Mouse (Mus musculus): ENCODE measurements around the gene Wfdc5.
A peak's percentile ranks its signal among the peaks of the same experiment; 100 is the strongest.

The Wfdc5 gene

DNA sequence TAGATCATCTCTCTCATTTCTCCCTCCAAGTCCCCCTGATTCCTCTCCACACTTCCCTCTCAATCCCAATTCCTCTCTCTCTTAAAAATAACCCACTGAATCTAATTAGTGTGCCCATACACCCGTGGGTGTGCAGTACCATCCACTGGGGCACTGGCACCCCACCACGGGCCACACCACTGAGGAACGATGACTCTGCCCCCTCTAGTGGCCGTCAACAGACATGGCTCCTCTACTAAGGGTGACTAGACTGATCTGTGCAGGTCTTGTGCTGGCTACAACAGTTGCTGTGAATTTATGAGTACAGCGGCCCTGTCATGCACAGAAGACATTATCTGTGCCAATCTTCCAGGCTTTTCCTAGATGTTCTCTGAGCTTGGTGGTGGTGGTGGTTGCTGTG is 6.2 kb upstream of the Wfdc5 start:
- DNase-seq (ENCODE audit: low read depth, low spot score), result peak; percentile 65
- H3K27me3 ChIP-seq (ENCODE audit: control insufficient read depth, insufficient read depth, low read length, poor library complexity, severe bottlenecking), result no peaks in the 10 kb centered on the region
- no peaks in the 10 kb centered on the region for H3K36me3 ChIP-seq (ENCODE audit: control insufficient read depth, insufficient read depth, low read length, poor library complexity, severe bottlenecking)

DNA sequence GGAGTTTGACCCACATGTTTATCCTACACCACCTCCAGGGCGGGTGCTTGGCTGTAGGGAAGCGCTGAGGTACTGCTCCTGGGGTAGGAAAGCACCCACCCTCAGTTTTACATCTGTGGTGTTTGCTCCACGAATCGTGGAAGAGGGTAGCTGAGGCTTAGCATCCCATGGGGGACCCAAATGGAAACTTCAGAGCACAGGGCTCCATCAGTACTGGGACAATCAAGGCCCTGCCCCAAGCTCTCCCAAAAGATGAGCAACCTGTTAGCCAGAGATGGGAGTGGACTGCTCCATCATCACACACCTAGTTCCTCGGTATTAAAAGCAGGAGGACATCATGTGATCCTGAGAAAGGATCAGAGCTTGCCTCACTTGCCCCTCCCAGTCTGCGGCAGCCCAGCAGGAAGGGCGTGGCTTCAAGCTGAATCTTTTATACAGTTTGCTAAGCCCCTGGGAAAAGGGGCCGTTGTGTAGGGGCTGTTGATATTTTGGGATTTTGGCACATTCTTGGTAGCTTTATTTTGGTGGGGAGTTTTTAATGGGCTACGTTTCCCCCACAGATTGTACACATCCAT is 1.7 kb upstream of the Wfdc5 start:
- no peaks in the 10 kb centered on the region for H3K36me3 ChIP-seq (ENCODE audit: control insufficient read depth, insufficient read depth, low read length, poor library complexity, severe bottlenecking)
- peak; percentile 14 for DNase-seq (ENCODE audit: low read depth, low spot score)
- no peaks in the 10 kb centered on the region for H3K27me3 ChIP-seq (ENCODE audit: control insufficient read depth, insufficient read depth, low read length, poor library complexity, severe bottlenecking)

DNA sequence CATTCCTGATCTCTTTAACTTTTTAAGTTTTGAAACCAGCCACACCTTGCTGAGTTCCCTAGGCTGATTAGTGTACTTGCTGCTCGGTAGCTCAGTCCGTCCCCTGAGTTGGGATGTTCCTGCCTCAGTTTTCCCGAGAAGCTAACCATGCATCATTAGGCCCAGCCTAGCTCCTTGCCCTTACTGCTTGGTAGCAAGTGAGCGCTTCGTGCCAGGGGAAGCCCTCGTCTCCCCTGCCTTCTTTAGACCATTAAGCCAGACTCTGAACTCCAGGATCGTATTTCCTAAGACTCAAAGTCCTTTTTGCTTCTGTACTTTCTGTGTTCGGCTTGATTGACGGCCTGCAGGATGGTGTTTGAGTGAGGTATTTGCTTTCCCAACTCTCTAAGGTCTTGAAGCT is 798 bp upstream of the Wfdc5 start:
- H3K36me3 ChIP-seq (ENCODE audit: control insufficient read depth, insufficient read depth, low read length, poor library complexity, severe bottlenecking), result no peaks in the 10 kb centered on the region
- no peak for DNase-seq (ENCODE audit: low read depth, low spot score)
- H3K27me3 ChIP-seq (ENCODE audit: control insufficient read depth, insufficient read depth, low read length, poor library complexity, severe bottlenecking), result no peaks in the 10 kb centered on the region

DNA sequence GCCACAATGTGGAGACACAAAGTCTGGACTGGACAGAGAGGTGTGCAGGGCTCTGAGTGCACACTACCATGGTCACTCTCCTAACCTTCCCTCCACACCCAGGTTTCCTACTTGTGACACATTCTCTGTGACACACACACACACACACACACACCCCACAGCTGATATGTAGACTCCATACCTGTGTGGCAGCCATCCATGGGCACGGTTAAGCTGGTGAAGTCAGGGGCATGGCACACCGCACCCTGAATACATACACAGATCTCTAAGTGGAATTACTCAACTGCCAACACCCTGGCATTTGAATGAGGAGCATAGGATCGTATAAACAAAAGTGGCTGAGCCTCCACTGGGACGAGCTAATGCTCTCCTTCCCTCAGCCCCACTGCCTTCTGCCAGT is 1.8 kb downstream of the Wfdc5 start:
- H3K36me3 ChIP-seq (ENCODE audit: control insufficient read depth, insufficient read depth, low read length, poor library complexity, severe bottlenecking), result no peaks in the 10 kb centered on the region
- DNase-seq (ENCODE audit: low read depth, low spot score), result no peak
- H3K27me3 ChIP-seq (ENCODE audit: control insufficient read depth, insufficient read depth, low read length, poor library complexity, severe bottlenecking), result no peaks in the 10 kb centered on the region

DNA sequence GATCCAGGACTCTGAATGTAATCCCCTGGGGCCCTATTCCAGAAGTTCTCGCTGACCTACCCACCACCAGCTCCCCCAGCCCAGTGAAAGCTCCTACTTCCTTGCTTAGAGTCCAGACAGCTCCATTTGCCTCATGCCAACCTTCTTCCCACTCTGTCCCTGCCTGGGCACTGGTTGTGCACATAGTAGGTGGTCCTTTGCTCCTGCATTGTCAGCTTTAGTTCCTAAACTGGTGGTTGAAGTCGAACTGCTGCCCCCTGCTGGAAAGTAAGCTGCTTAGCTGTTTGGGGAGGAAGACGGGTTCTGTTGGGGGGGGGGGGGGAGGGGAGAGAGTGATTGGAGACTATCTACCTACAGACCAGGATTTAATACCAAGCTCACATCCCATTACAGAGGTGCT is 2.4 kb downstream of the Wfdc5 start:
- no peaks in the 10 kb centered on the region for H3K36me3 ChIP-seq (ENCODE audit: control insufficient read depth, insufficient read depth, low read length, poor library complexity, severe bottlenecking)
- no peaks in the 10 kb centered on the region for H3K27me3 ChIP-seq (ENCODE audit: control insufficient read depth, insufficient read depth, low read length, poor library complexity, severe bottlenecking)
- peak; percentile 74 for DNase-seq (ENCODE audit: low read depth, low spot score)

DNA sequence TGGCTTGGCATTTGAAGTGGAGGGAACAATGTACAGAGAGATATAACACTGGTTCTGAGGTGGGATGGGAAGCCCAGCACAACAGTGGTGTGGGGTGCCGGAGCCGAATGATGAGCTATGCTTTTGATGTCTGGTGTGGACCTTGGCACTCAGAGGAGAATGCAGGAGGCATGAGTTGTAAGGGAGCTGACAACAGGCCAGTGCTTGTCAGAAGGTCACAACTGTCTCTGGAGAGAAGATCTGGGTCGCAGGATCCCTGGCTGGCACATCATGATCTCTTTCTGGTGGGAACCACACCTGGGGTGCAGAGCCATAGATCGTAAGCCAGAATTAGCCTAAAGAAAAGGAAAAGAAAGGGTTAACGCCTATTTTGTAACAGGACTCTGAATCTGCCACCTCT is 4.7 kb downstream of the Wfdc5 start:
- H3K27me3 ChIP-seq (ENCODE audit: control insufficient read depth, insufficient read depth, low read length, poor library complexity, severe bottlenecking), result no peaks in the 10 kb centered on the region
- no peaks in the 10 kb centered on the region for H3K36me3 ChIP-seq (ENCODE audit: control insufficient read depth, insufficient read depth, low read length, poor library complexity, severe bottlenecking)
- DNase-seq (ENCODE audit: low read depth, low spot score), result no peak

DNA sequence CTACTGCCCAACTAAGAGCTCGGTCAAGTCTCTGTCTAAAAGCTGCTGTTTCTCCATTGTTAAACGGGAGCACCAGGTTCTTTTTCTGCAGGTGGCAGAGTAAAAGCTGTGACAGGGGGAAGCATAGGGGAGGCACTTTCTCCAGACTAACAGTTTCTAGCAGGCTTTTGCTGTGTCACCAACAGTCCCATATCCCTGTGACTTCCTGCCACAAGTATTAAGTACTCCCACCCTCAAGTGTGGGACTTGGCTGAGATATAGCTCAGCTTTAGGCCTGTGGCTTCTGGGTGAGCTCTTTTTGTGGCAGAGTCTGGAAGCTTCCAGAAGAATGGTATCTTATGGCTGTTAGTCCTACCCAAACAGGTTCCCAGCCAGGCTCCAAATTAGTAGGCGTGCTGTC is 6.7 kb downstream of the Wfdc5 start:
- no peak for DNase-seq (ENCODE audit: low read depth, low spot score)
- Histone ChIP-seq H3K27me3 (ENCODE audit: control insufficient read depth, insufficient read depth, low read length, poor library complexity, severe bottlenecking) (no peaks in the 10 kb centered on the region), H3K36me3 (ENCODE audit: control insufficient read depth, insufficient read depth, low read length, poor library complexity, severe bottlenecking) (no peaks in the 10 kb centered on the region)

DNA sequence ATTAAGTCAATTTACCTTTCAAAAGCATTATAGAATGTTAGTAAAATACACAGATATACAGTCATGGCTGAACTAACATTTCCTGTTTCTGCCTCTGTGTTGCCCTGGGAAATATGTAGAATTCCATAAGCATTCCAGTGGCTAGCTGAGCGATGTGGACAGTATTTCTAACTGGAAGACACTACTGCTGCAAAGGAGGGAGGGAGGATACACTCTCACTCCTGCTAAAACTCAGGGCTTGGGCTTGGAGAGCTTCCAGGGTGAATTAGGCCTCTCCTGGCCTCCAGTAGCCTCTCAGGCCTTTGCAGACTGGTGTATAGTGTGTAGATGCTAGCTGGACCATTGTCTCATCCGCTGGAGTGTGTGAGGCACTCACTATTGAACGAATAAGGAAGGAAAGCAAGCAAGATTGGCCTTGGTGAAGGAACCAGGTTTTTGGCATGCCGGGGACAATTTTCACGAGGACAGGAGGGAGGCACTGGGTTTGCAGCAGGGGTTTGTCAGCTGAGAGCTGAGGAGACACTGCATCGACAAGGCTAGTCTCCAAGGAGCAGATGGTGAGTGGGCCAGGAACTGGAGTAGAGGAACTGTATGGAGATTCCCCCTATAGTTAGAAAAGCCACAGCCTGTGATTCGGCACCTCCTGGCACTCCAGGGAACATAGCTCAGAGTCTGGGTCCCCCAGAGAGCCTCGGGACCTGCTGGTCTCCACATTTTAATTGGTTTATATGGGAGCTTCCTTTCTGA is 7.7 kb downstream of the Wfdc5 start:
- no peaks in the 10 kb centered on the region for H3K36me3 ChIP-seq (ENCODE audit: control insufficient read depth, insufficient read depth, low read length, poor library complexity, severe bottlenecking)
- DNase-seq (ENCODE audit: low read depth, low spot score), result no peak
- H3K27me3 ChIP-seq (ENCODE audit: control insufficient read depth, insufficient read depth, low read length, poor library complexity, severe bottlenecking), result no peaks in the 10 kb centered on the region

DNA sequence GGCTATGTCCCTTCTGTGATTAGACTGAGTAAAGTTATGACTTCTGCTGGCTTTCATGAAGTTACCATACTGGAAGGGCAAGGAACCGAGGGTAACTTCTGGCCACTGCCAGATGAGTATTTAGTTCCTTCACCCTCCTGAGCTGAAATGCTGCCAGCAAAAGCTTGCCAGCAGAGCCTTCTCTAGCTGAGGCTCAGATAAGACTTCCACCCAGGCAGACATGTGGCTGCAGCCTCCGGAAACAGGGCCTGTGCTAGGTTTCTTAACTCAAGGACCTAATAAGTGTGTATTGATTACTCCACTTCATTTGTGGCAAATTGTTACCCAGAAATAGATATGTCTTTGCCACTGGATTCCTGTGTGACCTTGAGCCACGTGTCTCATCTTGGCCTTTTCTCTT is 9.1 kb downstream of the Wfdc5 start:
- Histone ChIP-seq H3K36me3 (ENCODE audit: control insufficient read depth, insufficient read depth, low read length, poor library complexity, severe bottlenecking) (no peaks in the 10 kb centered on the region), H3K27me3 (ENCODE audit: control insufficient read depth, insufficient read depth, low read length, poor library complexity, severe bottlenecking) (no peaks in the 10 kb centered on the region)
- DNase-seq (ENCODE audit: low read depth, low spot score), result no peak

DNA sequence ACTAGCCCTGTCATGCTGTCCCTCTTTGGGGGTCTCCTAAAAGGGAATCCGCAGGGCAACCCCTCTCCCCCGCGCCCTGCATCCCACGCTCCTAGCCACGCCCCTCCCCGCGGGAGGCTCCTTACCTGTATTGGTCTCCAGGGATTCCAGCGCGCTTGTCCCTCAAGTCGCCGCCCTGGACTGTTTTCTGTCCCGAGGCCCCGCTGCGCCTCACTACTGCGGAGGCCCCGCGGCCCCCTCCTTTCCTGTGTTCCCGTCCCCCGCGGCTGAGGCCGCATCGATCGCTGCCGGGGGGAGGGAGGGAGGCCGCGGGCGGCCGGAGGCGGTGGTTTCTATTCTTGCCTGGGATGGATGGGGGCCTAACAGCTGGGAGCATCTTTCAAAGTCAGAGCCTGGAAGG is 11.6 kb downstream of the Wfdc5 start, which contains the start of gene Kcns1:
Gene Kcns1 (minus strand): TSS at position 212 of the 400 bp plus-strand sequence.
- no peak for DNase-seq (ENCODE audit: low read depth, low spot score)
- H3K27me3 ChIP-seq (ENCODE audit: control insufficient read depth, insufficient read depth, low read length, poor library complexity, severe bottlenecking), result no peaks in the 10 kb centered on the region

DNA sequence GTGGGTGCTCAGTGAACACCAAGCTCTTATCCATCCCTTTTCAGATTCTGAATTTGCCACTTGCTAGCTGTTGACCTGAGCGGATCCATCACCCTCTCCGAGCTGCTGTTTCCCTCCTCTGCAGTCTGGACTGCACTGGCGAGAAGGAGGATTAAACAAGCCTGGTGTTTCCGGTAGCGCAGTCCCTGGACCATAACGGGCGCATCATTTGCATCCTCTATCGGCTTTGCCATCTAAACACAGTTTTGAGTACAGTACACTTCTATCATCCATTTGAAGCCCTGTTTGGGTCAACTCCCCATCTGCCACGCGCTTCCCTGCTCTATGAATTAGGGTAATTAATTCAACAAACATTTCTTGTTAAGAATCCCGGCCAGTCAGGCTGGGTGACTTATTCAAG is 12.2 kb downstream of the Wfdc5 start:
- DNase-seq (ENCODE audit: low read depth, low spot score), result peak; percentile 40
- Histone ChIP-seq H3K36me3 (ENCODE audit: control insufficient read depth, insufficient read depth, low read length, poor library complexity, severe bottlenecking) (no peaks in the 10 kb centered on the region), H3K27me3 (ENCODE audit: control insufficient read depth, insufficient read depth, low read length, poor library complexity, severe bottlenecking) (no peaks in the 10 kb centered on the region)

More for the DNA sequence above, 11.6 kb downstream of the Wfdc5 start, which contains the start of gene Kcns1:
- no peaks in the 10 kb centered on the region for H3K36me3 ChIP-seq (ENCODE audit: control insufficient read depth, insufficient read depth, low read length, poor library complexity, severe bottlenecking)

DNA sequence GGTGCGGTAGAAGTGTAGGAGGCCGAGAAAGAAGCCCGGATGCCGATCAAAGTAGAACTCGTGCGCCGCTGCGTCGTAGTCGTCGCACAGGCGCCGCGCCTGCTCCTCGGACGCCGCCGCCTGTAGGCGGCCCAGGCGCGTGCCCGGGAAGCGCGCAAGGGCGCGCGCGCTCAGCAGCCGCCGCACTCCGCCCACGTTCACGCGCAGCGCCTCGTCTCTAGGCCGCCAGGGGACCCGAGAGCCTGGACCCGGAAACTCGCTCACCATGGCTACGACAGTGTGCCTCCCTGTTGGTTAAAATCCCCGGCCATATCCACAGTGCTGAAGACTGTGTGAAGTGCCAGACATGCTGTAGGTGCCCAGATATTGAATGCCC is 14.0 kb downstream of the Wfdc5 start:
- peak; percentile 65 for DNase-seq (ENCODE audit: low read depth, low spot score)
- H3K36me3 ChIP-seq (ENCODE audit: control insufficient read depth, insufficient read depth, low read length, poor library complexity, severe bottlenecking), result no peaks in the 10 kb centered on the region
- H3K27me3 ChIP-seq (ENCODE audit: control insufficient read depth, insufficient read depth, low read length, poor library complexity, severe bottlenecking), result no peaks in the 10 kb centered on the region

DNA sequence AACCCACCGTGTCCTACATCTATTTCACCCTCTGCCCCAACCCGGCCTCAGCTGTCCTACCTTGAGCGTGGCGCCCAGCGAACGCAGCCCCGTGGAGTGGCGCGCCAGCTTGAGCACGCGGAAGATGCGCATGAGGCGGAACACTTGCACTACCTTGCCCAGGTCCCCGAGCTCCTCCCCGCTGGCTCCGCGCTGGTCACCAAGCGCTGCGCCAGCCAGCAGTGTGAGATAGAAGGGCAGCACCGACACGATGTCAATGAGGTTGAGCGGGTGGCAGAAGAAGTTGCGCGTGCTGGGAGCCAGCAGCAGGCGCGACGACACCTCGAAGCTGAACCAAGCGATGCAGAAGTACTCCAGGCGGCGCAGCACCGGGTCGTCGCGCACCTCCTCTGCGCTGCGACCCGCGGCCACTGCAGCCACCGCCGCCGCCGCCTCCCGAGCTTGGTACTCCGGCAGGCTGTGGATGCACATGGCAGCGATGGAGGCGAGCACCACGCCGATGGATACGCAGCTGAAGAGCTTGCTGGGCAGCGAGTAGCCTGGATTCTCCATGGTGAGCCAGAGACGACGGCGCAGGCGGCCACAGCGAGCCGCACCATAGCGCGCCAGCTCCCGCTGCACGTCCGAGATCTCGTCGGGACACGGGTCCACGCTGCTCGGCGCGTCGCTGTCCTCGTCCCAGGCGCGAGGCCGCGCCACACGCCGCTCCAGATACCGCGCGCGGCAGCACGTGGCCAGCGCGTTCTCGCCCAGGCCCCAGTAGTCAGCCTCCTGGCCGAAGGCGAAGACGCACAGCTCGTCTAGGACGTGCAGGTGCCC is 14.6 kb downstream of the Wfdc5 start:
- Histone ChIP-seq H3K27me3 (ENCODE audit: control insufficient read depth, insufficient read depth, low read length, poor library complexity, severe bottlenecking) (no peaks in the 10 kb centered on the region), H3K36me3 (ENCODE audit: control insufficient read depth, insufficient read depth, low read length, poor library complexity, severe bottlenecking) (no peaks in the 10 kb centered on the region)
- no peak for DNase-seq (ENCODE audit: low read depth, low spot score)

DNA sequence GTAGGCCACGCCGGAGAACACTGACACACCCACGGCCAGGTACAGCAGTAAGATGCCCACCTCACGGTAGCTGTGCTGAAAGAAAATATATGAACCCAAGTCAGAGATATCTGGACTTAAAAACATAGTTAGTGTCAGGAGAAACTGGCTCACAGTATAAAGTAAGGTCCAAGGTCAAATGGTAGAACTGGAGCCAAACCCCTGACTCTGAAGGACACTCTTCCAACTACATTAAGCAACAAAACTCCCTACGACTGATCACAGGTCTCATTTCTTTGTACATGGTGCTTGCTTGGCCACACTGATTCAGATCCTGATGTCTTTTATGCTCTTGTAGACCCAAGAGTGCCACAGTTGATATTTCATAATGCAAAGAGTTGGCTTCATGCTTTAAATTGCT is 17.6 kb downstream of the Wfdc5 start:
- no peaks in the 10 kb centered on the region for H3K27me3 ChIP-seq (ENCODE audit: control insufficient read depth, insufficient read depth, low read length, poor library complexity, severe bottlenecking)
- DNase-seq (ENCODE audit: low read depth, low spot score), result no peak
- H3K36me3 ChIP-seq (ENCODE audit: control insufficient read depth, insufficient read depth, low read length, poor library complexity, severe bottlenecking), result no peaks in the 10 kb centered on the region

DNA sequence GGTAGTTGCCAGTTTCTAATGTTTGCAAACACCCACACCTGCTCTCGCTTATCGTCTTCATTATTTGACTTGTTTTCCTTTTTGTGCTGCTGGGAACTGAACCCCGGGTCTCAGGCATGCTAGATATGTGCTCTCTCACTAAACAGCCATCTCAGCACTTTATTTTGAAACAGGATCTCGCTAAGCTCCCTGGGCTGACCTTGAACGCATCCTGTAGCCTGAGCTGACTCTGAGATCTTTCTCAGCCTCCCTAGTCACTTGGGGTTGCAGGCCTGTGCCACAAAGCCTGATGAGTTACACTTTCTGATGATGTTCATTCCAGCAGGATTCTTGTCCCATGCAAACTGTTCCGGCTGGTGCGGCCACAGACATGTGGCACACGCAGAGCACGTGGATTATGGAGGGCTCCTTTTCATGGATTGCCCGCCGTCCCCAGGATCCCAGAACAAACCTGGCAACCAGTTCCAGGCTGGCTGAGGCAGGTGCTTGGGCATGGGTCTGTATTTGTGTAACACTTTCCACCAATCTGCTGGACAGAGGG is 21.0 kb downstream of the Wfdc5 start:
- H3K27me3 ChIP-seq (ENCODE audit: control insufficient read depth, insufficient read depth, low read length, poor library complexity, severe bottlenecking), result no peaks in the 10 kb centered on the region
- no peak for DNase-seq (ENCODE audit: low read depth, low spot score)
- no peaks in the 10 kb centered on the region for H3K36me3 ChIP-seq (ENCODE audit: control insufficient read depth, insufficient read depth, low read length, poor library complexity, severe bottlenecking)
